Mouse (Mus musculus): Measurements from ENCODE around the gene Hdhd3.

Hdhd3 gene

DNA sequence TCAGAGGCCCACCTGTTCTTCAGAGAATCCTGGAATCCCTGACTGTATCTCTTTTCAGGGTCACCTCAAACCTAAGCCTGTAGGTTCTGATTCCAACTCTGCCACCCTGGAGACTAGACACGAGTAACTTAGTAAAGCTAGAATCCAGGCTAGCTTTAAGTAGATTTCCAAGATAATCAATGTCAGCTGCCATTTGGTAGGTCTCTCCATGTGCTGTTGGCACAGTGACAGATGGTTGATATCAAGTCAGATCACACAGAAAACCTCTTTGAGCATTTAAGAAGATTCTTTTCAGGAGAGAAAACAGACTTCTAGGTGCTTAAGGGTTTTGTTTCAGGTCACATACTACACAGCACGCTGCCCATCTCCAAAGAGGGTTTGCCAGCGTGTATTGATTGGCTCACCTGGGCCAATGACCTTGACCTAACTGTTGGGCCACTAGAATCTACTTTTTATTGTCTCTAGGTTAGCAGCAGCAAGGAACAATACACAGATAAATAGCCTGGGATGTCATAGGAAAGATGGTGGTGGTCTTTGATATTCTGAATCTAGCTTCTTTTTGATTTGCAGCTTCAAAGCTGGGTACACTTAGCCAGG lies at the start of gene Hdhd3:
Hdhd3 (minus strand) TSS at position 94 of the 597 bp plus-strand sequence.
- no peak for DNase-seq

DNA sequence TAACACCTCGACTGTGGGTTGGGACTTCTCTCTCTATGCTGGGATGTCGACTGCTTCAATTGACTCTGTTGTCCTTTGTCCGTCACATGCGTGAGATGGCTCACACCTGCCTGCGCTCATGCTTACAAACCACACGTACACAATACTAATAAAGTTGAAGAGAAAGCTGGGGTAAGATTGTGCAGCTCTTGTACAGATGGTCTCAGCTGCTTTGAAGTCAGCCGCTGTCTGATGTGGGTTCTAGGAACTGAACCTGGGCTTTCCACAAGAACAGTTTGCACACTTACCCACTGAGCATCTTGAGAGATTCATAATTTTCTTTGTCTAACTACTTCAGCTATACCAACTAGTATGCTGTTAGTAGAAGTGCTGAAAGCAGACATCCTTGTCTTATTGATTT lies 48.7 kb upstream of the Hdhd3 start:
- no peak for DNase-seq

DNA sequence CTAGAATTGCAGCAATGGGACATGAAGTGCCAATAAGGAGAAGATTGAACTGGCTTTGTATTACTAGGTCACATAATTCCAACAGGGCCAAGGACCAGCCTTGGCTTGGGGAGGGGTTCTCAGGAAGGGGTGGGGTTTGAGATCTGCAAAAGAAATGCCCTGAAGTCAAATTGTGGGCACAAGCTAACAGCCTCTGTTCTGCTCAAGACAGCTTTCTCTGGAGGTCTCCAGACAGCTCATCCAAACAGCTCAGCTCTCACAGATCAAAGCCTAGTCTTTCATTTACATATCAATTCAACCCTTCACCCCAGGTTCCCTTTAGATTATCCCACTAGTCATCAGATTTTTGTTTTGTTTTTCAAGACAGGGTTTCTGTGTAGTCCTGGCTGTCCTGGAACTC lies 41.5 kb upstream of the Hdhd3 start:
- no peak for DNase-seq

DNA sequence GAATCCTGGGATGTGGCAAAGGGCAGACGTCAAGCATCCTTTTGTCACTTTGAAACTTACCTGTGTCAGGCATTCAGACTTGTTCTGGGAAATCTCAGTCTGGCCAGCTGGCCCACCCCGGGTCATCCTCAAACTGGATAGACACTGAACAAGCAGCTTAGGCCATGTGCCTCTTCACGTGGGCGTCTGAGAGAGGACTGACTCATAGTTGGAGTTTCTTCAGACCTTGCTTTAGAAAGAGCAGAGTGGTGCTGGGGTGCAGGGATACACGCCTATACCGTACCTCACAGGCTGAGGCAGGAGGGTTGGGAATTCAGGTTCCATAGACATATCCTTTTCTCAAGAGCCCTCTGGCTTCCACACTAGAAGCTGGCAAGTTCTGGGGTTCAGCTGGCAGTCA lies 40.5 kb upstream of the Hdhd3 start:
- no peak for DNase-seq

DNA sequence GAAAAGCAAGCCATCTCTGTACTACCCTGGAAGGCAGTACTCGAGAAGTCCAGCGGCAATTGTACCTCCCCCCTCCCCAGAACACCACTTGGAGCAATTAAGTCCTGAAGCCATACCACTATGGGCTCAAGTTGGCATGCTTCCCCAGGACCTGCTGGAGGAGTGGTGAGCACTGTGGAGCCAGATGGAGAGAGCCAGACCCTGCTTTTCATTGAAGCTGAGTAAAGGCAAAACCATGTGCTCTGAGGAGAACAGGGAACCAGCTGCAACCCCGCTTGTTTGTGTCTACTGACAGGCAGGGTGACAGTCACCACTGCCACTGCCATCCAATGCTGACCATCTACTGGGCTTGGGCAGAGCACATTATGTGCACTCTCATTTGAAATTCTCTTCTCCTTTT lies 38.5 kb upstream of the Hdhd3 start:
- DNase-seq, result no peak

DNA sequence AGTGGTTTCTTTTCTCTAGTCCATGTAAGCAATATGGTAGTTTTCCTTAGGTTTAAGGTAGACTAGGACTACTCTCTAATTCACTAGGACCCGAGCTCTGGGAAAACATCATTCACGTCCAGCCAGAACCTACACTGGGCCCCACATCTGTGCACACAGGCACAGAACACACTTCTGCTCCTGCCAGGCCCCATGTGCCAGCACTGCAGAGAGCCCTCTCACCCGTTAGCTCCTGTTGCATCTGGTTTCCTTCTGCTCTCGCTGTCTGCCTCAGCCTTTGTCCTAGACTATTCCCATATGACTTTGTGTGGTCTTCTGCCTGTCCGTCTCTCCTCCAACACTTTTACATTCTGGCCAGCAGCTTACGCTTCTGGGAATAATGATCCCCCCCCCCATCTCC lies 30.5 kb upstream of the Hdhd3 start:
- no peak for DNase-seq

DNA sequence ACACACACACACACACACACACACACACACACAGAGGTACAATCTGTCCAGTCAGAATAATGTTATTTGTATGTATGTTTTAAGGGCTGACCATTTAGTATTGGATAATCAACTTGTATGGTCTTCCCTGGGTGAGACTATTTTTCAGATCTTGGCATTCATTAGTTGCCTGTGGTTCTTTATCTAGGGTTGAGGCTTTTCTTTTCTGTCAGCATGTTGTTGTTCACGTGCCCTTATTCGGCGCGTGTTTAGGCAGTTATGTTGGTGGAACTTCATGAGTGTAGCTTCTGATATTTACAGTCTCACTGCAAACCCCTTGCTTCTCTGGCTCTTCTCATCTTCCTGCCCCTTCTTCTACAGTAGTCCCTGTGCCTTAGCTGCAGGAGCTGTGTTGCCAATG lies 24.4 kb upstream of the Hdhd3 start:
- DNase-seq, result no peak

DNA sequence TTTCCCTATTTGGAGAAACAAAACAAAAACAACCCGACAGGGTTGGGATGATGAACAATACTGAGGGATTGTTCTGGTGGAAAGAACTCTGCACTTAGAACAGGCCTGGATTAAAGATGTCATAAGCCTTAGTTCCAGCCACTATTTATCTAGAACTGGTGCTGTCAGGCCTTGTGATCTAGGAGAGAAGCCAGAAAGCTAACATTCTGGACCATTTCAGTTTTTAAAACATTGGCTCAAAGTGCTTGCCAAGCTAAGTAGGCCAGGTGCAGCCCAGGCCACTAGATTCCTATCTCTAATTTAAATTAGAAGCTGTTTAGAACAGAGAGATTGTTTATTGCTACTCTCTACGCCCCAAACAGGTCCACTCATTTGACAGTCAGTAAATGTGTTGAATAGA lies 23.0 kb upstream of the Hdhd3 start:
- no peak for DNase-seq

DNA sequence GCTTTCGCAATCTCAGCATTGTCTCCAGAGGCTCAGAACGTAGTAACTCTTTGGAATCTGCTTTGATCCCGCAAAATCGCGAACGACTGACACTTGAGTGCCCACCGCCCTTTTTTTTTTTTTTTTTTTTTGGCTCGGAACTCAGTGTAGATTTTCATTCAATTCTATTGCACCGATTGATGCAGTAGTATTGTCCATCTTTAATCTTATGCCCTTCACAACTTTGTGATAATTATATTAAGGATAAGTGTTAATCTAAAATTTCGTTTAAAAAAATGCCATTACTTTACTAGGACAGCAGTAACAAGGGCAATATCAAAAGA lies 22.2 kb upstream of the Hdhd3 start:
- no peak for DNase-seq

DNA sequence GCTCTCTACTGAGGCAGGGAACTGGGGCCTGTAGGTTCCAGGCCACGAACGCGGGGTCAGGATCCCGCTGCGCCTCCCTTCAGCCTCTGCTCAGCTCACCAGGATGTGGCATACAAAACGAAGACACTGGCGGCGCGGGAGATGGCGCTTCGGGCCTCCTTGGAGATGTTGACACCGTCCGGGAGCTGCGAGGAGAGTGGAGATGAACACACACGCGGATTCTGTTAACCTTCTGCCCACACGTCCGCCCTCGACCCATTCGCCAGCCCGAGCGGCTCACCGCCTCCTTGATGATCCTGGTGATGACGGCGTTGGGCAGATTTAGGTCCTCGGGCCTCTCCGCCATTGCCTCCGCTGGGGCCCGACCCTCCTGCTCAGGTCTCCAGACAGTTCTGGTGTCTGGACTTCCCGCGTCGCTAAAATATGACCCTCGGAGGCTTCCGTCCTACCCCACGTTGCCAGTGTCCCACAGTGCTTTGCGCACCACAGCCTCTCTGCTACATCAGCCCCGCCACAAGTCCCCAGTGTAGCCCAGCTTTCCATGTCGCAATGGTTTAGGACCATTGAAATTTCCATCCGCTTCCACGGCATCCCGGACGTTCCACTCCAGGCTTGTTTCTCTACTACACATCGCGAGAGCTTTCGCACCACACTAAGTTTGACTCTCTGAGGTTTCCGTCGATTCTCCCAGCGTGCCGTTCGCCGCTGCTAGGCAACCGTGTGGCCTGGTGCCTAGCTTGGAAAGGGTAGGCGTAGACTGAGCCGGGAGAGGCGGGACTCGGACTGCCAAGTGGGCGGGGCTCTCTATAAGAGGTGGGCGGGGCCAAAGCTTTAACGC lies 21.6 kb upstream of the Hdhd3 start, which contains the start of the genes Pole3 and 4933430I17Rik:
Pole3 (minus strand) TSS at position 418 of the 838 bp plus-strand sequence.
4933430I17Rik (plus strand) TSS at position 719 of the 838 bp plus-strand sequence.
- peak; percentile 96 for DNase-seq

DNA sequence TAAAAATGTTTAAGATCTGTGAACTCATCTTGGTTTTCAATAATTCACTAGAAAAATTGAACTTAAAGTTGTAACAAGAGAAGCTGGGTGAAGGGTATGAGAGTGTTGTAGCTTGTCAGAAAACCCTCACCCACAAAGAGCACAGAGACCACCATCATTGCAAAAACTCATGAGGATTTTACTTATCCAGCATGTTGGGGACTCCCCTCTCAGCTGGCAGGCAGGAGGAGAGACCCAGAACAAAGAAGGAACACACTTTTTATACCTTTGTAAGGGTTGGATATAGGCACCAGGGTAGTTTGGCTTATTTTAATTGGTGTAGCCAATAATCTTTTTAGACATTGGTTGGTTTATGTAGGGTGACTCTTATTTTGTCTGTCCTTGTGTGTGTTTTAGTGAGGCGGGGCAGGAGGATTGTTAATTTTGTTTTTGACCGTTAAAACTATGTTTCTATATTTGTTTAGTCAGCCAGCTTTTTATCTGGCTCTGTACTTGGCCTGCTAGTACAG lies 17.7 kb upstream of the Hdhd3 start:
- no peak for DNase-seq

DNA sequence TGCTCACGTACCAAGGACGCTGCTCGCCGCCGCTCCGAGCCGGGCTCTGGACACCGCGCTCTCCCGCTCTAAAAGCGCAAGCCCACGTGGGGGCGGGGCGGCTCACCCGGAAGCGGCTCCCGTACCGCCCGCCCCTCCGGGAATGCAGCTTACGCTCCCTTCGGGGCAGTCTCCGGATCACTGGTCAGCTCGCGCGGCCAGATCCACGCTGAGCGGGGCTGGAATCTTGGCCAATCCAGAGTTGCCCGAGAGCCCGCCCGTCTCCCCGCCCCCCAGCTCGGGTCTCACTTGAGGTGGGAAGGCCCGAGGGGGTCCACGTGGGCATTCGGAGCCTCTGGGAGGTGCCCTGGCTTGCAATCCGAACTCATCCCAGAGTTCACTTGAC lies 16.6 kb upstream of the Hdhd3 start, which contains the start of gene Alad:
Alad (minus strand) TSS at position 70 of the 385 bp plus-strand sequence.
- DNase-seq, result peak; percentile 83

DNA sequence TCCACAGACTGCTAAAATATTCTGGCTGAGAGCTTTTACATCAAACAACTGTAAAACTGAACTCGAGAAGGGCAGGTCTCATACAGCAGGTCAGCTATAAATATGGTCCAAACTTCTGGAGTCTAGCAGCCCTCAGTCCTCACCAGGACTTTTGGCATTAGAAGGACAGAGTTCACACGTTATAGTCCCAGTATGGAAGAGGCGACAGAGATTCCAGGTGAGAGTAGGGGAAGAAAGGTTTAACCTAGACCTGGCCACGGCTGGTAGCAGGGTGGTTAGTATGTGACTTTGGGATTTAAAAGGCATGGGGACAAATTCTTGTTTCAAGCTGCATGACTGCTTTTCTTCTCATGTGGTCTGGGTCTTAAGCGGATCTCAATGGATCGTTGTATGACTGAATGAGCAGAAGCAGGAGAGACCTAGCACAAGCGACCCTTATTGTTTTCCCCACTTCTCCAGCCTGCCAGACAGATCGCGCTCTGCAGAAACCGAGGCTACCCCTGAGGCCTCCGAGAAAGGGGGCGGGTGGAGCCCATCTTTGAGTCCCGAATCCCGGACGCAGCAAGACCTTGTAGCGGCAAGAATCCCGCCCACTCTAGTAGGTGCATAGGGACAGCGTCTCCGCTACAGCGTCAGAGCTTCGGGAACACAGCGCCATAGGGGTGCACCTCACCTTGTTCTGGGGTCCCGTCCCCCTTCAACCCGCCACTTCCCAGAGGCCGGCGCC lies 16.0 kb upstream of the Hdhd3 start:
- no peak for DNase-seq

DNA sequence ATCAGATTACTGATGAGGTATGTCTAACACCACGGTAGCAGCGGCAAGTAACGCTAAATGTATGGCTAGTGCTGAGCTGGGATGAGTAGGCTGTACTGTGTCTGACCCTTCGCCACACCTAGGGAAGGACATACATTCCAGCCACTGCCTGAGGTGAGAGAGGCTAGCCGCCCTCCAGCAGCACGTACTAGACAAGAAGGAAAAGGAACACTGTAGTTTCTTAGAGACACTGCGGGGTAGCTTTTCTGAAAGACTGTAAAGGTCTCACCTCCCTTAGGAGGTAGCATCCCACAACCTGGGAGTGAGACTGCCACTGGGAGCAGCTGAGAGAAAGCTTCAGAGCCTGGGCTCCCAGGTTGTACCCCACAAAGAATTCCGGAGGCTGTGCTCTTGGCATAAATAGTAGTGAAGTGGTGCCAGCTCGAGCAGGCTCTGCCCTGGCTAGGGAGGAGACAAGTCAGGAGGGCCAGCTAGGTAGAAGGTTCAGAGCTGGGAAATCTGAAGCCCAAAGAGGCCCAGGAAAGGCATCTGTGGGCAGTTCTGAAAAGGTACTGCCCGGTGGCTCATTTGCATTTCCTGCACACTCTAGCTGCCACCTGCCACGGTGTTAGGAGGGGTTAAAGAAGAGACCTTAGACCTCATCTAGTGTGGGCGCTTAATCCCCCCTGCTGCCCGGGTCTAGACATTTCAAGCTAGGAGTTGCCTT lies 15.3 kb upstream of the Hdhd3 start:
- peak; percentile 70 for DNase-seq

DNA sequence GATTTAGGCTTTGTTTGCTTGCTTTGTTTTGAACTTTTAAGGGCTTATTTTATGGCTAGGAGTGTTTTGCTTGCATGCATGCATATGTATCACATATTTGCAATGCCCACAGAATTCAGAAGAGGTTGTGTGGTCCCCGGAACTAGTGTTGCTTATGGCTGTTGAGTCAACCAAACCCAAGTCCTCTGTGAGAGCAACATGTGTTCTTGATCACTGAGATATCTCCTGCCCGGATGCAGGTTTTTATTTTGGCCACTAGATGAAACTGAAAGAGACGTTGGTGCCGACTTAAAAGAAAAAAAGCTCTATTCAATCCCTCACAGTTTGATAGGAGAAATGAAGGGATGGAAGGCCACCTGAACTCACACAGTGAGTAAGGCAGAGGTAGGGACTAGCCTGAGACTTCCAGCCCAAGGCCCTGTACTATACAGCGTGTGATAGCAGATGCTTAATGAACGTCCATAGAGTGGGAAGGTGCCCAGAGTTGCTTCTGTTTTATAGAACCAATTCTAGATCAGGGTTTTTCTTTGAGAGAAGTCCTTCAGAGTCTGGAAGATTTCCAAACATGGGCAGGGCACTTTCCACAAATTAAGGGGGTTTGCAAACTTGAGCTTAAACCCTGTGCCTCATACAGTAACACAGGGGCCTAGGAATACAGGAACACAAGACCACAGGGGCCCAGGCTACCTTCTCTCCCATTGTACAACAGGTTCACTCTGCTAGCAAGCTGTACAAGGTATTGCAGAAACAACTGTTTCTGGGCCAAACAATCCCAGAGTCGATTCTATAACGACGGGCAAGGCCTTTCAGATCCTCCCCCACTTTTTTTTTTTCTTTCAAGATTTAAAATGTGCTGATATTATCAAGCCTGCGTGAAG lies 14.5 kb upstream of the Hdhd3 start:
- DNase-seq, result no peak

DNA sequence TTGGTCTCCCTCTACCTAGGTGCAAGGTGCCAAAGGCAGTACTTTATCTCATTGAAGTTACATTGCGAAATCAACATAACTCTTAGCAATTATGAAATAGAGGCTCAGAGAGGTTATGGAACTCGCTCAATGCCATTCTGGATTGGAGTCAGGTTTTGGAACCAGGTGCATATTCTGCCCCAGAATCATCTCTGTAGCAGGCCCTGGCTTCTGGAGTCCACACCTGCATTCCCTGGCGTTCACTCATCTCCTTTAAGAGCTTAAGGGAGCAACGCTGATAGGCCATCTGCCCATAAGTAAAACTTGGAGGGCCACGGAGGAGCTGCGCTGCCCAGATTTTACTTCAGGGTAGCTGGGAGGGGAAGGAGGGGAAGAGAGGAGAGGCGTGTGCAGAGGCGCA lies 13.8 kb upstream of the Hdhd3 start:
- no peak for DNase-seq

DNA sequence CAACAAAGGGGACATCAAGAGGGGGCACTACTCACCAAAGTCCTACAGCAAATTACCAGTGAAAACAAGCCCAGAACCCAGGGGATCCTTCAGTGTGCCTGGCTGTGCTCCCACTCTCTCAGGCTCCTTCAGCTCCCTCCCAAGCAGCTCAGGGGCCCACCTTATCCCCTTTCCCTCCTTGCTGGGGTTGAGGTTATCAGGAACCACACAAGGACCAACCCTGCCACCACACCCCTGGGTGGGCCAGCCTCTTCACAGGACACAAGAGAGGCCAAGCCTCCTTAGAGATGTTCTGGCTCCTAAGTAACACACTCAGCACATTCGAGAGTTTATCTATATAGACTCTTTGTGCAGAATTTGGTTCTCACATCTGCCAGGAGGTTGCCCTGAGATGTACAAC lies 13.3 kb upstream of the Hdhd3 start:
- DNase-seq, result no peak

DNA sequence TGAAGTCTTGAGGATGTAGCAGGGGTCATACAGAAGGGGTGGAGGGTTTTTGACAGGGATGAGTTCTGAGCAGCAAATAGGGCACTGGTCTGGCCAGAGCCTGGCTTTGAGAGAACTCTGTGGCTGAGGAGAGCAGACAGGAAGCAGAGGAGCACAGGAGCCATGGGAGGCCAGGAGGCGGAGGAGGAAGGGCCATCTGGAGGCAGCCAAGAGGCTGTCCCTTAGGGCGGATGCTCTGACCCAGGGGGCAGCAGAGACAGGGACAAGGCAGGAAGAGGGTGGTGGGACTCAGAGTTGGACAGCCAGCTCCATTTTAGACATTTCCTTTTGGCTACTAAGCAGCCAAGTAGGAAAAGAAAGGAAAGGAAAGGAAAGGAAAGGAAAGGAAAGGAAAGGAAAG lies 12.8 kb upstream of the Hdhd3 start:
- DNase-seq, result peak; percentile 59

DNA sequence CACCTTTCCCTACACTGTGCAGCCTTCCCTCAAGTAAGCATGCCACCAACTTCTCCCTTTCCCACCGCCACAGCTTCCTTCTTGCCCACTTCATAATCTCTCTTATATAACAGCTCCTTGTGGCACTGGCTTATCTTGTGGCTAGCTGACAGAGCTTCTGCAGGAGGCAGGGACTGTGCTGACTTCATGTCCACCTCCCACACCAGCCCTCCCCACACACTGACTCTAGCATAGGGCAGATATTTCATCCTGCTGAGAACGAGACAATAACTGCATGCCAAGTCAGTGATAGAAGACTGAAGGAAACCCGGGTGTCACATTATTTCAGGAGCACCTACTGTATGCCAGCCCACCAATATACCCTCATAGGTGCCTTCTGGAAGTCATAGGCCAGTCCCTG lies 12.2 kb upstream of the Hdhd3 start:
- no peak for DNase-seq

DNA sequence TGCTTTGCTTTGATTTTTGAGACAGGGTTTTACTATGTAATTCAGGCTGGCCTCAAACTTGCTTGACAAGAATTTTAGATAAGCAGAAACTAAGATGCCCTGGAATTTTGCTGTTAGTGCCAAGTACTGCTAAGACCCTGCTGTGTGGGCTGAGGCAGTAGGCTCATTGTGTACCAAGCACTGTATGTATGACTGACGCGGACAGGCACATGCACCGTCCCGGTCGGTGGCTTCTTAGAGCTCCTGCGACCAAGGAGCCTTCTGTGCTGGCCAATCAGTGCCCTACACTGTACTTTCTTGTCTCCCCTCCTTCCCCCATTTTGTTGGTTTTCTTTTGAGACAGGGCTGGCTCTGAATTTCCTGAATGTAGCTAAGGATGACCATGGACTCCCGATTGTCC lies 11.7 kb upstream of the Hdhd3 start:
- DNase-seq, result no peak

DNA sequence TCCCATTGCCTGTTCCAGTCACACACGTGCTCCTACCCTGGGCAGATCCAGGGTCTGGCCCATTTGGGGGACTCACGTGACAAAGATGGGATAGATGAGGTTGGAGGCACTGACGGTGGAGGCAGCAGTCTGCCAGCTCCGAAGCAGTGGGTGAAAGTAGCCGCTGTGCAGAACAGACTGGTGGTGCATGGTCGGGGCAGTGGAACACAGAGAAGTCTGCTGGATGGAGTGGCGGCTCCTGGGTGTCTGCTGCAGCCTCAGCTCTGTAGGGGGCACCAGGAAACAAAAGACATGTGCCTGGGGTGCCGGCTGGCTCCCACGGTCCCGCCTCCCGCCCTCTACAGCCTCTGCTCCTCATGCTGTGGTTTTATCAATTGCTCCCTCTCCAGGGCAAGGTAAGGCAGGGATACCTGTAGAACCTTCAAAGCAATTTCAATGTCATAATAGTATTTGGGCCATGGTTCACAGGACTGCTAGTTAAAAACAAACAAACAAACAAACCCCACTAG lies 10.8 kb upstream of the Hdhd3 start:
- no peak for DNase-seq

DNA sequence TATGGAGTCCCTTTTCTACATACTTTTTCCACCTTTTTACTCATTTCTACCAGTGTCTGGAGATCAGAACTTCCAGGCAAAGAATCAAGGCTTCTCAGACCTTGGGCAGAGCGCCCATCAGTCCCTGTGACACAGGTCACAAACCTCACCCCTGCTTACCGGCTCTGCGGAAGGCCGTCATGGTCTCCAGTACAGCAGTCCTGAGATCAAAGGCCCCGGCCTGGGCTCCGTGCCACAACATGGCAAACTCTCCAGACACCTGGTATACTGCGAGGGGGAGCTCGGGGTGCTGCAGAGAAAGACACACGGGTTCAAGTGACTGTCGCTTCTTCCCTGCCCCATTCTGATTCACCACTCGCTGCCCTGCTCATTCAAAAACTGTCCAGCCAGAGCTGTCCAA lies 6.7 kb upstream of the Hdhd3 start:
- no peak for DNase-seq
